Mouse (Mus musculus): ENCODE data around the gene Hoxd12. TPM values are rescaled to one million over a fixed set of nuclear protein-coding genes. Genes with fewer than 3 reads are reported as not detected.

Hoxd12 gene
- polyA plus RNA-seq, 1 experiment from 2014 or later, result 0.50 TPM

DNA sequence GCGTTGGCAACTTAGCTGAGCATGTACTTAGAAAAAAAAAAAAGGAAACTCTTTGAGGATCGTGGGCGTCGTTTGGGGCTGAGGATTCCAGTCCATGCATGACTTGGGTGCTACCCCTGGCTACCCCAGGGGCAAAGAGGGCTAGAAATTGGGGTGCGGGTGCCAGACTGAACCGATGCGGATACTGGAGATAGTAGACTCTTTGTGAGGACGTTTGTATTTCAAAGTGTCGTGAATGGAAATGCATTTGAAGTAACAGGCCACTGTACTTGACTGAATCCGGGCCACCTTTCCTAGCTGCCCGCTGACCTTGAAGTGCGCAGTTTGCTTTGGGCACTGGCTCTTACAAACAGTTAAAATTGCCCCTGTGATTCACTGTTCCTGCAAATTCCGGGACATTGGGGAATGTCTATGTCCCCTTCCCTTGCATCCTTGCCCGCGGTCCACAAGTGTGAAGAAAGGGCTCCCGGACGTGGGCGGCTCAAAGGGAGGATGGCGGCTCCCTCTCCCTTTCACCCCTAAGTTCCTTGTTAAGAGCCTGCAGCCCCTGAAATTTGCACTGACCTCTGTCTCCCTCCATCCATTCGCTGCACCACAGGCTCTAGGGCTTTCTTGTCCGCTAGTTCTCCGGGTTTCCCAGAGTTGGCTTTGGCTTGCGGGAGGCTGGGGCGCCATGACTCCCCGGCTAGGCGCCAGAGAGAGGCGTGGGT is 12.3 kb downstream of the Hoxd12 start:
- no peaks in the 10 kb centered on the region for H3K36me3 ChIP-seq
- no peaks in the 10 kb centered on the region for H3K9me3 ChIP-seq
- peak overlapping the region; percentile 73 for H3K9ac ChIP-seq
- ATAC-seq (ENCODE audit: low read depth), result no peak
- H3K4me1 ChIP-seq (replicated peaks), result peaks cover 21% of the 10 kb centered on the region
- H3K27me3 ChIP-seq, result peaks cover 93% of the 10 kb centered on the region
- H3K4me2 ChIP-seq, result peak overlapping the region; percentile 54
- peak overlapping the region; percentile 71 for H3K27ac ChIP-seq (replicated peaks)
- WGBS, result under 1% methylated on average over 27 of the region's 27 CpGs
- H3K4me3 ChIP-seq, result peak overlapping the region; percentile 33

DNA sequence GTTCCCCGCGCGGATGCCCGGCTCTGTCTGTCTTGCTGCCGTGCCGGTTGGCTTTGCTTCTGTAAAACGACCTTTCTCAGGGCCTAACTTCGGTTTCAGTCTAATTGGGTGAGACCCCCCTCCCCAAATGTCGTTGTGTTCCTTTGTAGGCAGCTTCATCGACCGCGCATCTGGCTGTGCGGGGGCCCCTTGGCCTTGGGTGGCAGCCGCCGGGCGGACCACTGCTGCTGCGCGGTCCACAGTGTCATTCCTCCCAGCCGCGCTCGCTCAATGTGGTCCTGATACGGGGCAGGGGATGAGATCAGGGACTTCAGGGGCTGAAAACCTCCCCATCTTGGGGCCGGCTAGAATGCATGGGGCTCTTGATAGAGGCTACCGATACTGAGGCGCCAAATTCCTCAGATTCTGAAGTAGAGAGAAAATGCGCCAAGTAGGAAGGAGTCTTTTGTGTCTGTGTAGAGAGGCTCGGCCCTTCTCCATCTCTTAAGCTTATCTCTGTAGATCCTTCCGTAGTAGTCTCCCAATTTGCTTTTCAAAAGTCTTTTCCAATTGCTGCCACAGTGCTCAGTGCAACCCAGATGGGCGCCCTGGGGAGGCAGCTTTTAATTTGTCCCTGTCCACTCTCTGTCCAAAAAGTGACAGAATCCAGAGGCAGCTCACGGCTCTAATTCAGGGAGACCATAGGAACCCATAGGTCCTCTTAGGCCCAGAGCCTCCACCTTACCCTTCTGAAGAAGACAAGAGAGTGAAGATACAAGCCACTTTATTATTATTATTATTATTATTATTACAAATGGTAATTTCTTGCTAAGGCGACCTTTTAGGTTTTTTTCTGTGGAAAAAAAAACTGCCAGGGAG is 13.1 kb downstream of the Hoxd12 start:
- H3K9me3 ChIP-seq, result no peaks in the 10 kb centered on the region
- peak overlapping the region; percentile 33 for H3K4me3 ChIP-seq
- no peak for ATAC-seq (ENCODE audit: low read depth)
- peak overlapping the region; percentile 73 for H3K9ac ChIP-seq
- peaks cover 21% of the 10 kb centered on the region for H3K4me1 ChIP-seq (replicated peaks)
- peaks cover 95% of the 10 kb centered on the region for H3K27me3 ChIP-seq
- peak overlapping the region; percentile 54 for H3K4me2 ChIP-seq
- no peaks in the 10 kb centered on the region for H3K36me3 ChIP-seq
- 1% methylated on average over 31 of the region's 31 CpGs for WGBS
- H3K27ac ChIP-seq (replicated peaks), result peak overlapping the region; percentile 71

- Histone ChIP-seq H3K4me3 (peak overlapping the region; percentile 28), H3K9me3 (no peaks in the 10 kb centered on the region), H3K27me3 (peaks cover 95% of the 10 kb centered on the region), H3K27ac (replicated peaks) (peak overlapping the region; percentile 85), H3K36me3 (no peaks in the 10 kb centered on the region), H3K9ac (peak overlapping the region; percentile 73), H3K4me1 (replicated peaks) (peaks cover 25% of the 10 kb centered on the region), H3K4me2 (peak overlapping the region; percentile 54)
- no peak for ATAC-seq (ENCODE audit: low read depth)
- 5% methylated on average over 12 of the region's 12 CpGs for WGBS
Observed at GRCm38 (mm10) chr2:74688795-74689573, 14.2 kb downstream of the Hoxd12 start.

GRCm38 (mm10) chr2:74689574-74690337 is 14.9 kb downstream of the Hoxd12 start:
- Histone ChIP-seq H3K9ac (peak overlapping the region; percentile 73), H3K27me3 (peaks cover 95% of the 10 kb centered on the region), H3K4me3 (peak overlapping the region; percentile 28), H3K4me2 (peak overlapping the region; percentile 54), H3K36me3 (no peaks in the 10 kb centered on the region), H3K27ac (replicated peaks) (peak overlapping the region; percentile 85), H3K4me1 (replicated peaks) (peaks cover 25% of the 10 kb centered on the region), H3K9me3 (no peaks in the 10 kb centered on the region)
- ATAC-seq (ENCODE audit: low read depth), result no peak
- WGBS, result 1% methylated on average over 24 of the region's 24 CpGs

DNA sequence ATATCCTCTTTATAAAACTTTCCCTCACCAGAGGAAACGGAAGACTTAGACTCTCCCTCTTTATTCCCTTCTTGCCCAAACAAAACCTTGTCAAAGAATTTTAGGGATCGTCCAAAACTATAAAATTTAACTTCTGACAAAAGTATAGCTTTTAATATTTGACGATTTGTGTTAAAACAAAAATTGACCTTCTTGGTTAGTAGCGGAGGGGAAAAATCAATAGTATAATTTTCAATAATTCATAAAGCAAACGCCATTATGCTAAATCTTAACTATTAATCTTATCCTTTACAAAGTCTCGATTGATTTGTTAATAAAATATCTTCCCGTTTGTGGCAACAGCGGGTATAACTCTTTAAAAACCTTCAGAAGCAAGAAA is 15.5 kb downstream of the Hoxd12 start:
- Histone ChIP-seq H3K9me3 (no peaks in the 10 kb centered on the region), H3K27me3 (peaks cover 95% of the 10 kb centered on the region), H3K9ac (peak overlapping the region; percentile 75), H3K4me3 (peak overlapping the region; percentile 61), H3K4me2 (peak overlapping the region; percentile 67), H3K36me3 (no peaks in the 10 kb centered on the region), H3K4me1 (replicated peaks) (peaks cover 25% of the 10 kb centered on the region), H3K27ac (replicated peaks) (peak overlapping the region; percentile 85)
- WGBS, result 5% methylated on average over 8 of the region's 8 CpGs
- ATAC-seq (ENCODE audit: low read depth), result no peak

DNA sequence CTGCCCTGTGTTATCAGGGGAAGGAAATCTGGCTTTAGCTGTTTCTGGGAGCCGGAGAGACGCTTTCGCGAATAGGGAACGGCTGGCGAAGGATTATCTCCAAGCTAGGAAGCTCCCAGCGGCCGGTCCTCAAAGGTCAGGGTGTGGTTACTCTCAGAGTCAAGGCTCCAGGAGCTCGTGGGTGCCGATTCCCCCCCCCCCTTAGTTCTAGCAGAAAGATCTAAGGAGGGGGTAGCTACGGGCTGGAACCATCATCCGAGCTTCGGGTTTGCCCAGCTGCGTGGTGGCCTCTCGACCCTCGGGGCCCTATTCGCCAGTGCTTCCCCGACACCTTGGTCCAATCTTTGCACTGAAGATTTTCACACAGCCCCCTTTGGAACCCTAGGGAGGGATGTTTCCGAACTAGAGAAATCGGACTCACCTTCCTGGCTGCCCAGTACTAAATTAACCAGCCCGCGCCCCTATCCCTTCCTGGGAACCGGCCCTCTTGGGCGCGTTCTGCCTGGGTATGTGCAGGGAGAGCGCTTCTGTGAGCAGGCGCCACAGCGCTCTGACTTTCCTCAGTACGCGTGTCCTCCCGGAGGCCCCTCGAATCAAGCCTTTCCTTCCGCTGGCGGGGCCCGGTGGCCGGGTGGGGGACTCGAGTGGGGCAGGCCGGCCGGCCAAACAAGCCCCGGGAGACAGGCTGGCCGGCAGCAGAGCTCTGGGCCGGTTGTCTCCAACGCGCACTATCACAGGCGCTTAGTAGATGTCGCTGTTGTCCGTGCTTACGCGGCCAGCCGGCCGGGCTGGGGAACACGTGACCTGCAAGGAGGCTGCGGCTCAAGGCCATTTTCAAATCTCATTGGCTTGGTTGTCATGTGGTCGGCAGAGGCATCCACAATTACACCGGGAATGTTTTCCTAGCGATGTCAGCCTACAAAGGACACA is 16.5 kb downstream of the Hoxd12 start, which contains the start of gene Hoxd10:
TSS of gene Hoxd10 (plus strand) at position 903 of the 930 bp plus-strand sequence.
- H3K27me3 ChIP-seq, result peaks cover 97% of the 10 kb centered on the region

GRCm38 (mm10) chr2:74691995-74692807 is 17.4 kb downstream of the Hoxd12 start:
- peak overlapping the region; percentile 67 for H3K4me2 ChIP-seq
- ATAC-seq (ENCODE audit: low read depth), result peak; percentile 33; the same call in 1 of the 2 replicates
- H3K4me1 ChIP-seq (replicated peaks), result peaks cover 35% of the 10 kb centered on the region
- peaks cover 97% of the 10 kb centered on the region for H3K27me3 ChIP-seq
- H3K36me3 ChIP-seq, result no peaks in the 10 kb centered on the region
- peak overlapping the region; percentile 61 for H3K4me3 ChIP-seq
- WGBS, result 2% methylated on average over 35 of the region's 35 CpGs
- peak overlapping the region; percentile 79 for H3K27ac ChIP-seq (replicated peaks)
- H3K9ac ChIP-seq, result peak overlapping the region; percentile 96
- no peaks in the 10 kb centered on the region for H3K9me3 ChIP-seq

More for the DNA sequence above, 16.5 kb downstream of the Hoxd12 start, which contains the start of gene Hoxd10:
- Histone ChIP-seq H3K9me3 (no peaks in the 10 kb centered on the region), H3K36me3 (no peaks in the 10 kb centered on the region), H3K4me3 (peak within 1 kb of the TSS; percentile 61), H3K4me2 (peak within 1 kb of the TSS; percentile 67), H3K27ac (replicated peaks) (peak within 1 kb of the TSS; percentile 89), H3K4me1 (replicated peaks) (peaks cover 26% of the 10 kb centered on the region), H3K9ac (peak within 1 kb of the TSS; percentile 96)
- under 1% methylated on average over 56 of the region's 56 CpGs for WGBS
- peak; percentile 78 for ATAC-seq (ENCODE audit: low read depth)

DNA sequence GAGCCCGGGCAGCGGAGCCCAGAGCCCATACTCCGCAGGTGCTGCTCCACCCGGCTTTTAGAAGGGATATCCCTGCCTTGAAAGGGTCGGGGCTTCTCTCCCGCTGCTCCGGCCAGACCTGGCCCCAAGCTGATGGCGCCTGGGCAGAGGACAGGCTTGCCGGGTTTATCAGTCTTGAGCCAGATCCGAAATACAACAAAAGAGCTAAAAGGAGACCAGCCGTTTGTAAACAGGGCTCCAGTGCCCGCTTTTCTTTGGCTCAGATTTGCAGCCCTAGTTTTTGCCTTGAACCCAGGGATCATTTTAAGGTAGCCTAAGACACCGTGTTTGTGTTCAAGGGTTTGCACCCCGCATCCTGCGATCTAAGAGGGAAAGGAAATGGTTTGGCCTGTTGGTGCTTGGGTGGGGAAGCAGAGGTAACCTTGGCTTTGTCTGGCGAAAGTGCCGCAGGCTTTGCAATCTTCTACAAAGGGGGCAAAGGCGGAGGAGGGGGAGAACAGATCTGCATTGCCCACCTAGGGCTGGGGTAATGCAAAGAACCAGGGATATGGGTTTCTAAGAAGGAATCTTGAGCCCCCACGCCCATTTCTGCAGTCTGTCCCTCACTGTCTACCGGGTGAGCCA is 18.1 kb downstream of the Hoxd12 start:
- H3K4me3 ChIP-seq, result peak overlapping the region; percentile 61
- ATAC-seq (ENCODE audit: low read depth), result no peak
- WGBS, result 2% methylated on average over 20 of the region's 20 CpGs
- H3K9ac ChIP-seq, result peak overlapping the region; percentile 96
- peak overlapping the region; percentile 67 for H3K4me2 ChIP-seq
- peaks cover 41% of the 10 kb centered on the region for H3K4me1 ChIP-seq (replicated peaks)
- no peaks in the 10 kb centered on the region for H3K9me3 ChIP-seq
- no peaks in the 10 kb centered on the region for H3K36me3 ChIP-seq
- peaks cover 96% of the 10 kb centered on the region for H3K27me3 ChIP-seq
- H3K27ac ChIP-seq (replicated peaks), result peak overlapping the region; percentile 79

GRCm38 (mm10) chr2:74693432-74693827 is 18.6 kb downstream of the Hoxd12 start:
- Histone ChIP-seq H3K27ac (replicated peaks) (peak overlapping the region; percentile 79), H3K27me3 (peaks cover 91% of the 10 kb centered on the region), H3K4me2 (peak overlapping the region; percentile 67), H3K4me3 (peak overlapping the region; percentile 61), H3K36me3 (no peaks in the 10 kb centered on the region), H3K4me1 (replicated peaks) (peaks cover 46% of the 10 kb centered on the region), H3K9ac (peak overlapping the region; percentile 96), H3K9me3 (no peaks in the 10 kb centered on the region)
- WGBS, result 8% methylated on average over 4 of the region's 4 CpGs
- ATAC-seq (ENCODE audit: low read depth), result no peak
